Mouse (Mus musculus): ENCODE results near the gene Epn2.

DNA sequence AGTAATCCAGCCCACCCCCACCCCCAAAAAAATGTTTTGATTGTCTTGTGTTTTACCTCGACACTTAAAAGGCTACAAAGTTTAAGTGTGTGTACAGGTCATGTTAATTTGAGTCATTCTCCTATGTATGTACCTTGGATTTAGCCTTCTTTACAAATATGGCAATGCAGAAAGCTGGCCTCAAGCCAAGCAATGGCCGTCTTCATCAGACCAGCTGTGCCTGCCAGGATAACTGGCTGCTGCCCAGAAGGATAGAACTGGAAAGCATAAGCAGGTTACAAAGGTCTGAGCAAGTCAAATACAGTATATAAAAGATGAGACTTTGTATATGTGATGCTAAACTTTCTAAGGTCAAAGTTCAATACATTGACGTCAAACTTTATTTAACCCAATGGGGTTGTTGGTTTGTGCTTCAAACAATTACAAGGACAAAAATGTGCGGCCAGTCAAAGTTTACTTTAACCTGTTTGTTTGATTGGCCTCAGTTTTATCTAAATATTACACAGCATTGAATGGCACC lies 32.7 kb upstream of the Epn2 start:
- TF ChIP-seq CTCF (IDR thresholded peaks at IDR 0.05; ENCODE audit: extremely low read depth, insufficient read depth, insufficient read length, insufficient replicate concordance) (no peak), POLR2A (IDR thresholded peaks at IDR 0.05; ENCODE audit: low read depth, low read length) (no peak)
